Mouse (Mus musculus): ENCODE data around the gene Cdc42ep1. TPM values are rescaled to one million over a fixed set of nuclear protein-coding genes. Genes with fewer than 3 reads are reported as not detected.

The Cdc42ep1 gene
- polyA plus RNA-seq (2012; rRNA removed), result 29.6 and 31.3 TPM in 2 replicates

- H3K36me3 ChIP-seq (ENCODE audit: control insufficient read depth, insufficient read depth, low read length), result no peaks in the 10 kb centered on the region
- peak within 1 kb of the TSS; percentile 55 for H3K4me3 ChIP-seq (ENCODE audit: extremely low read depth, insufficient read depth, insufficient read length)
- 3% methylated on average over 76 of the region's 86 CpGs for whole genome bisulfite sequencing
- peaks cover 8% of the 10 kb centered on the region for H3K4me1 ChIP-seq (ENCODE audit: control insufficient read depth, insufficient read depth, insufficient read length)
- DNase-seq (ENCODE audit: low read depth in 1 of 2, low spot score in 2 of 2), result no peak
- TF ChIP-seq POLR2A (IDR thresholded peaks at IDR 0.05; ENCODE audit: low read depth, low read length) (no peak), CTCF (IDR thresholded peaks at IDR 0.05; ENCODE audit: extremely low read depth, insufficient read depth, insufficient read length, insufficient replicate concordance) (no peak)
- peak within 1 kb of the TSS; percentile 78 for H3K27ac ChIP-seq (ENCODE audit: insufficient read depth, low read length)
- peaks cover 19% of the 10 kb centered on the region for H3K27me3 ChIP-seq (ENCODE audit: control insufficient read depth, insufficient read depth, low read length)
Observed at GRCm38 (mm10) chr15:78842371-78843163, at the start of gene Cdc42ep1. TSS of gene Cdc42ep1 (plus strand) at chr15:78842624.

DNA sequence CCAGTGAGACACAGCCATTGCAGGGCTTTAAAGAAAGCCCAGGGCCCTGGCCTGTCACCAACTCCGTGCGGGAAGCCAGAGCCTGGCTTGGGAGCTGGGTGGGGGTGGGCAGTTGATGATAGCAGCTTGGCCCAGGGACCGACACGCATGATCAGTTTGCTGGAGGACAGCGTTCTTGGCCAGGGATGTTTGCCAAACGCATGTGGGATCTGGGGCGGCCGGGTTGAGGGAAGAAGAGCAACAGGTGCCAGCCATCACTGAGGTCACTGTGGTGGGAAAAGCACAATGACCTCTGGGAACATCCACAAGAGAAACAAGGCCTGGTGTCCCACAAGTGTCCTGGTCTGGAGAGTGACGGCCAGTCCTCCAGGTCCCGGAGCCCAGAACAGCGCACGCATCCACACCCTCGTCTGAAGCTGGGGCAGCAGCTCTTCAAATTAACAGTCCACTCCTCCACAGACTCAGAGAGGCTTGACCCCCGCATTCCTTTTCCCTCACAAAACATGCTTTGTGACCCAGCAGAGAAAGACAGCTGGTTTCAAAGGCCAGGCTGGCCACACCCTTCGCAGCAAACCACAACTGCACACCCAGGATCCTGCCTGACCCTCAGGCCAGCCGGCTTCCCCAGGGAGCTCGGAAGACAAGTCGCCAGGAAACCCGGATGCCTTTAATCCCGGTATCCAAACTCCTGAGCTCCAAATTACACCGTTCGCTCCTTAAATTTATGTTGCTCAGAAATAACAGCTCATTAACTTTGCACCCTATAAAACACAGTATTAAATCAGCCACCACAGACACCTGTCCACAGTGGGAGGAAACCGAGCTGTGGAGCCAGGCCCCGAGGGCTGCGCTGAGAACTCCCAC is 46.0 kb upstream of the Cdc42ep1 start:
- TF ChIP-seq CTCF (IDR thresholded peaks at IDR 0.05; ENCODE audit: extremely low read depth, insufficient read depth, insufficient read length, insufficient replicate concordance), result no peak
- no peak for TF ChIP-seq POLR2A (IDR thresholded peaks at IDR 0.05; ENCODE audit: low read depth, low read length)
- Histone ChIP-seq H3K36me3 (ENCODE audit: control insufficient read depth, insufficient read depth, low read length) (no peaks in the 10 kb centered on the region), H3K27ac (ENCODE audit: insufficient read depth, low read length) (no peak overlapping the region), H3K4me3 (ENCODE audit: extremely low read depth, insufficient read depth, insufficient read length) (no peak overlapping the region), H3K4me1 (ENCODE audit: control insufficient read depth, insufficient read depth, insufficient read length) (no peaks in the 10 kb centered on the region), H3K27me3 (ENCODE audit: control insufficient read depth, insufficient read depth, low read length) (no peaks in the 10 kb centered on the region)
- 81% methylated on average over 25 of the region's 25 CpGs for WGBS
- DNase-seq (ENCODE audit: low read depth in 1 of 2, low spot score in 2 of 2), result no peak

DNA sequence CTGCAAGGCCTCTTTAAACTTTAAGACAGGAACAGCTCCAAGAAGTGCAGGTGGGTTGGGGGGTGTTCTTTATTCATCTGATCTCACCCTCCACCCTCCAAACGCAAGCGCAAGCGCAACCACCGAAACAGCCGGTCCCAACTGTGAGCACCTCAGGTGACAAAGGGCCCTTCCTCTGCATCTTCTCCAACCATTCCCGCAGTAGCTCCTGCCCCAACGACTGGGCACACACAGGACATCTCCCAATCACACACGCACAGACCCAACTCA is 45.4 kb upstream of the Cdc42ep1 start:
- WGBS, result 77% methylated on average over 8 of the region's 8 CpGs

DNA sequence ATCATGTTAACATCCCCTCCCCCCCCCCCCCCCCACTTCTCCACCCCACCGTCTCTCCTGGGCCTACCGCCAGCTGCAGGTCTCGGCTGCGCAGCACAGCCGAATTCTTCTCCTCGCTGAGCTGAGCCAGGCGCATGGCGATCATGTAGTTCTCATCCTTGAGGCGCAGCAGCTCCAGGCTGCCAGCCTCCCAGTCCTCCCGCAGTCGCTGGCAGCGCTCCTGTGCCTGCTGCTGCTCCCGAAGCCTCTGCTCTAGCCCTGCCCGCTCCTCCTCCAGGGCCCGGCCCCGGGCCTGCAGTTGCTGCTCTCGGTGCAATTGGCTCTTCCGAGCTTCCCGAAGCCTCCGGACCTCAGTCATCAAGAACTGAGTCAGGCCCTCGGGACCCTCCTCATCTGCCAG is 43.4 kb upstream of the Cdc42ep1 start:
- TF ChIP-seq POLR2A (IDR thresholded peaks at IDR 0.05; ENCODE audit: low read depth, low read length) (no peak), CTCF (IDR thresholded peaks at IDR 0.05; ENCODE audit: extremely low read depth, insufficient read depth, insufficient read length, insufficient replicate concordance) (no peak)
- Histone ChIP-seq H3K36me3 (ENCODE audit: control insufficient read depth, insufficient read depth, low read length) (no peaks in the 10 kb centered on the region), H3K4me3 (ENCODE audit: extremely low read depth, insufficient read depth, insufficient read length) (no peak overlapping the region), H3K27ac (ENCODE audit: insufficient read depth, low read length) (no peak overlapping the region), H3K27me3 (ENCODE audit: control insufficient read depth, insufficient read depth, low read length) (peaks cover 10% of the 10 kb centered on the region; the same call in 1 of the 2 replicates), H3K4me1 (ENCODE audit: control insufficient read depth, insufficient read depth, insufficient read length) (peaks cover 12% of the 10 kb centered on the region)
- DNase-seq (ENCODE audit: low read depth in 1 of 2, low spot score in 2 of 2), result no peak
- WGBS, result 88% methylated on average over 20 of the region's 21 CpGs

More for the DNA sequence above, 45.4 kb upstream of the Cdc42ep1 start:
- H3K4me3 ChIP-seq (ENCODE audit: extremely low read depth, insufficient read depth, insufficient read length), result no peak overlapping the region
- no peak for TF ChIP-seq POLR2A (IDR thresholded peaks at IDR 0.05; ENCODE audit: low read depth, low read length)
- TF ChIP-seq CTCF (IDR thresholded peaks at IDR 0.05; ENCODE audit: extremely low read depth, insufficient read depth, insufficient read length, insufficient replicate concordance), result no peak
- DNase-seq (ENCODE audit: low read depth in 1 of 2, low spot score in 2 of 2), result no peak
- H3K36me3 ChIP-seq (ENCODE audit: control insufficient read depth, insufficient read depth, low read length), result no peaks in the 10 kb centered on the region
- no peak overlapping the region for H3K27ac ChIP-seq (ENCODE audit: insufficient read depth, low read length)
- H3K4me1 ChIP-seq (ENCODE audit: control insufficient read depth, insufficient read depth, insufficient read length), result 0 out of 2 replicates have a peak, but pooled peaks cover under 1% of the 10 kb centered on the region
- H3K27me3 ChIP-seq (ENCODE audit: control insufficient read depth, insufficient read depth, low read length), result 0 out of 2 replicates have a peak, but pooled peaks cover under 1% of the 10 kb centered on the region

DNA sequence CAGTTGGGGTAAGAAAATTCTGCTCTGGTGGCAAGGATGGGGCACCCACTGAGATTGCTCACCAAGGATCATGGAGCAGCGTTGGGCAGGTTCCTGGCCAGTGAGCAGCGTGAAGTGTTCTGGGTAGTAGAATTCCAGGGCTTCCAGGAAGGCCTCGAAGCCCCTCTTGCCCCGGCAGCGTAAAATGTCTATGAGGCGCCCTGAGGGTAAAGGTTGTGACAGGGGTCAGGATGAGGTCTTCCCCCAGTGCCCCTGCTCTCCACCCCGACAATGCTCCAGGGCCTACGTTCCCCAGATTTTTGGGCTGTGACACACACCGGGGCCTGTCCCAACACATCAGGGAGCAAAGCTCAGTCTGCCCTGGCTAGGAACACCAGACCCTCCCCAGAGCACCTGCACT is 40.9 kb upstream of the Cdc42ep1 start:
- H3K4me3 ChIP-seq (ENCODE audit: extremely low read depth, insufficient read depth, insufficient read length), result peak overlapping the region; percentile 61; the same call in 1 of the 2 replicates
- H3K27me3 ChIP-seq (ENCODE audit: control insufficient read depth, insufficient read depth, low read length), result peaks cover 10% of the 10 kb centered on the region; the same call in 1 of the 2 replicates
- WGBS, result 92% methylated on average over 9 of the region's 9 CpGs
- DNase-seq (ENCODE audit: low read depth in 1 of 2, low spot score in 2 of 2), result no peak
- no peaks in the 10 kb centered on the region for H3K36me3 ChIP-seq (ENCODE audit: control insufficient read depth, insufficient read depth, low read length)
- peaks cover 12% of the 10 kb centered on the region for H3K4me1 ChIP-seq (ENCODE audit: control insufficient read depth, insufficient read depth, insufficient read length)
- H3K27ac ChIP-seq (ENCODE audit: insufficient read depth, low read length), result no peak overlapping the region
- no peak for TF ChIP-seq POLR2A (IDR thresholded peaks at IDR 0.05; ENCODE audit: low read depth, low read length)
- TF ChIP-seq CTCF (IDR thresholded peaks at IDR 0.05; ENCODE audit: extremely low read depth, insufficient read depth, insufficient read length, insufficient replicate concordance), result no peak

DNA sequence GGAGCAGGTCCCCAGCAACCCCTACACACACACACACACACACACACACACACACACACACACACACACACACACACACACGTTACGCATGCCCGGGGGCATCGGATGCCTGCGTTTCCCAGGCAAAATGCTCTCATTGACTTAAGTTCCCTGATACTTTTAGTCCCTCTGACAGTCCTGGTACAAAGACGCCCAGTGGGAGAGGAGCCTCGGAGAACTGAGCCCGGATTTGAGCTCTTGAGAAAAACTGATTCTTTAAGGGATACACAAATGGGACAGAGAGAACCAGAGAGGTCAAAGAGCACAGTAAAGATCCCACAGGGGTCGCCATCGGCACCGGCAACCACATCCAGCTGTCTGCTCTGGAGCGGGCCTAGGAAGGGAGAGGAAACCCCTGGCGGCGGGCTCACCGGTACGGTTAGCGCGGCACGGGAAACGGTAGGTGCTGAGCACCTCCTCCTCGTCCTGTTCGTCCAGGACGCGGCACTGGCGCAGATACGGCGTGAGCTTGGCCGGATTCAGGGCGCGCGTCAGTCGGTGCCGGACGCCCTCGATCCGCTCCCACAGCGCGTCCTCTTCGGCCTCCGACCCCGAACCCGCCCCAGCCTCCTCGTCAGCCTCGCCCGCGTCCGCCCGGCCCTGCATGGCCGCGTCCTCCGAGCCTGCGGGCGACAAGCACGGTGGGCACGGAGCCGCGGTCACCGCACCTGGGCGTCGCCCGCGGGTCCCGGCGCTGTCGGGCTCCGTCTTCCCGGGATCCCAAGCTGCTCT is 40.3 kb upstream of the Cdc42ep1 start:
- Histone ChIP-seq H3K36me3 (ENCODE audit: control insufficient read depth, insufficient read depth, low read length) (no peaks in the 10 kb centered on the region), H3K4me3 (ENCODE audit: extremely low read depth, insufficient read depth, insufficient read length) (peak overlapping the region; percentile 61), H3K4me1 (ENCODE audit: control insufficient read depth, insufficient read depth, insufficient read length) (peaks cover 12% of the 10 kb centered on the region), H3K27me3 (ENCODE audit: control insufficient read depth, insufficient read depth, low read length) (peaks cover 10% of the 10 kb centered on the region; the same call in 1 of the 2 replicates), H3K27ac (ENCODE audit: insufficient read depth, low read length) (peak overlapping the region; percentile 33)
- TF ChIP-seq CTCF (IDR thresholded peaks at IDR 0.05; ENCODE audit: extremely low read depth, insufficient read depth, insufficient read length, insufficient replicate concordance) (no peak), POLR2A (IDR thresholded peaks at IDR 0.05; ENCODE audit: low read depth, low read length) (no peak)
- DNase-seq (ENCODE audit: low read depth in 1 of 2, low spot score in 2 of 2), result no peak
- 7% methylated on average over 67 of the region's 67 CpGs for WGBS
